Mouse (Mus musculus) cerebellum, adult 2 months (tissue): ENCODE results near the gene Ddx60.

Experiments
- CTCF ChIP-seq: fragments of 200-500 bp; IDR thresholded peaks from 2 replicates; pipeline ENCODE4 v1.5.1; 2011; ENCODE audit warnings: low read depth, mild to moderate bottlenecking, control low read depth, low read length, moderate library complexity, borderline replicate concordance; ENCODE audit not compliant: insufficient read depth
- POLR2A ChIP-seq: fragments of 200-500 bp; IDR thresholded peaks from 2 replicates; pipeline ENCODE4 v1.6.1; 2011; ENCODE audit warnings: low read length, control low read depth, borderline replicate concordance; ENCODE audit not compliant: insufficient read depth

- TF ChIP-seq CTCF (no peak), POLR2A (no peak)
These were observed 26.7 kb upstream of the Ddx60 start for GRCm38 (mm10) chr8:61901028-61901717.
